Mouse (Mus musculus) G1E (cell line): ENCODE measurements around the gene Plch2.

ENCODE experiments used
- CTCF ChIP-seq: IDR thresholded peaks from 2 replicates; pipeline ENCODE4 v1.5.1; 2012; ENCODE audit warnings: low read depth, low read length, inconsistent platforms, mixed read lengths
- GATA2 ChIP-seq: IDR thresholded peaks from 2 replicates; pipeline ENCODE4 v1.6.1; 2012; ENCODE audit warnings: low read depth, low read length, inconsistent platforms, borderline replicate concordance

DNA sequence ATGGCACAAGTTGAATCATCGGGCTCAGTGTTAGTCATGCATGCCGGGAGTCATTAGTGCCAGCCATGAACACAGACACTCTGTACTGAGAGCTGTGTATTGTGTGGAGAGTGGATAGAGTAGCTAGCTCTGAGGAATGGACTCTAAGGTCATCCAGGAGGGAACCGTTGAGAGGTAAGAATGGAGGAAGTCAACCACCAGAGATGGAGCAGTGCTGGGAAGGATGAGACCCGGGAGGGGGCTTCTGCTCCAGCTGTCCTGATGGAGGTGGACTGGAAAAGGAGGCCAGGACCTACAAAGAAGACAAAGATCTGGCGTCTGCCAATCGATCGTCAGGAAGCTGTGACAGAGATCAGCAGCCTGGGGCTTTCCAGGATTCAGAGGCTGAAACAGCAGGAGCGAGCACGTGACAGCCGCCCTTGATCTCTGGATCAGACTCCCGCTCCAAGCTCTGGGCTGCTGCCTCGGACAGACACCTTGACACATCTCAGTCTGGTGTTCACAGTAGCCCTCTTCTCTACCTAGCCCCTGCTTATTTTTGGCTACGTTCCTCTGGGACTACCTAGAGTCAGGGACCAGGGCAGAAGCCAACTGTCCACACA is 123.2 kb downstream of the Plch2 start:
- no peak for TF ChIP-seq GATA2
- no peak for TF ChIP-seq CTCF
